Mouse (Mus musculus) stomach, postnatal 0 days (tissue): ENCODE measurements around the gene Fgf11. TPM values are rescaled to one million over a fixed set of nuclear protein-coding genes. Genes with fewer than 3 reads are reported as not detected.
A peak's percentile ranks its signal among the peaks of the same experiment; 100 is the strongest.

ENCODE experiments used
- ATAC-seq: fragments of 200-750 bp; cut with Nextera tagmentation; 2 replicates; pipeline ENCODE4 v1.8.0; 2017; ENCODE audit not compliant: low FRiP score, low TSS enrichment
- DNase-seq: peaks from one replicate; pipeline ENCODE4 v3.0.0-alpha.2; 2016; ENCODE audit warnings: low spot score
- H3K27ac ChIP-seq: fragments of 300-500 bp; sonication (generic); replicated peaks from 2 replicates; pipeline ENCODE4 v1.5.1; 2014; ENCODE audit warnings: mild to moderate bottlenecking, control low read depth
- H3K27me3 ChIP-seq: fragments of 300-500 bp; sonication (generic); 2 replicates; pipeline ENCODE4 v1.6.1; 2014; ENCODE audit warnings: low read length; ENCODE audit not compliant: control insufficient read depth, insufficient read depth
- H3K36me3 ChIP-seq: fragments of 300-500 bp; sonication (generic); 2 replicates; pipeline ENCODE4 v1.6.1; 2014; ENCODE audit warnings: low read length, mixed read lengths; ENCODE audit not compliant: control insufficient read depth, insufficient read depth
- H3K4me1 ChIP-seq: fragments of 300-500 bp; sonication (generic); replicated peaks from 2 replicates; pipeline ENCODE4 v1.6.1; 2014; ENCODE audit warnings: antibody characterized with exemption; ENCODE audit not compliant: control insufficient read depth, insufficient read depth
- H3K4me2 ChIP-seq: fragments of 300-500 bp; sonication (generic); replicated peaks from 2 replicates; pipeline ENCODE4 v1.6.1; 2014; ENCODE audit warnings: low read depth, mild to moderate bottlenecking, control low read depth, moderate library complexity
- H3K4me3 ChIP-seq: fragments of 300-500 bp; sonication (generic); 2 replicates; pipeline ENCODE4 v1.5.1; 2014; ENCODE audit warnings: low read depth, low read length, control low read depth
- H3K9ac ChIP-seq: fragments of 300-500 bp; sonication (generic); 2 replicates; pipeline ENCODE4 v1.6.1; 2014; ENCODE audit warnings: mild to moderate bottlenecking, low read length, control low read depth, mixed read lengths
- H3K9me3 ChIP-seq: fragments of 300-500 bp; sonication (generic); 2 replicates; pipeline ENCODE4 v1.6.1; 2016; ENCODE audit warnings: low read length; ENCODE audit not compliant: control insufficient read depth
- CTCF ChIP-seq: IDR thresholded peaks from 2 replicates; pipeline ENCODE4 v1.5.1; 2016; ENCODE audit warnings: antibody characterized with exemption, low read depth, mild to moderate bottlenecking, moderate library complexity
- EP300 ChIP-seq: optimal IDR thresholded peaks from 2 replicates; pipeline ENCODE3; 2016; ENCODE audit warnings: antibody characterized with exemption
- WGBS: fragments of 180-500 bp; shearing (Covaris S2); extraction: QIAGEN DNeasy Blood & Tissue Kit; methylation state at CpG from one replicate; pipeline ENCODE4 v1.1.7; 2014; 5-methylcytosine and 5-hydroxymethylcytosine counted together
- polyA plus RNA-seq: library from polyadenylated mRNA; unstranded; fragments of >200 nt; fragmentation: Nextera tagmentation; extraction: Ambion mirVana; gene quantifications from 2 replicates; pipeline ENCODE4 v1.2.1, GENCODE M21; 2015

The Fgf11 gene
- polyA plus RNA-seq, 1 experiment from 2014 or later: 0.67 TPM

- ATAC-seq: peak; percentile 24; the same call in 1 of the 2 replicates
- TF ChIP-seq CTCF (no peak), EP300 (peak; percentile 50)
- Histone ChIP-seq H3K36me3 (peaks cover 25% of the 10 kb centered on the region), H3K27ac (peak overlapping the region; percentile 94), H3K4me1 (no peaks in the 10 kb centered on the region; the same call in none of the 2 replicates), H3K27me3 (no peaks in the 10 kb centered on the region), H3K9ac (peak overlapping the region; percentile 83), H3K4me3 (peak overlapping the region; percentile 85), H3K9me3 (no peaks in the 10 kb centered on the region), H3K4me2 (peak overlapping the region; percentile 83)
- 8% methylated on average over 37 of the region's 37 CpGs for WGBS
- peak; percentile 73 for DNase-seq
Measured at GRCm38 (mm10) chr11:69846738-69847688, 45.4 kb upstream of the Fgf11 start.

- Histone ChIP-seq H3K4me1 (no peaks in the 10 kb centered on the region; the same call in none of the 2 replicates), H3K36me3 (peaks cover 20% of the 10 kb centered on the region), H3K4me3 (peak within 1 kb of the TSS; percentile 85), H3K27ac (peak within 1 kb of the TSS; percentile 94), H3K9me3 (no peaks in the 10 kb centered on the region), H3K9ac (peak within 1 kb of the TSS; percentile 83), H3K27me3 (no peaks in the 10 kb centered on the region), H3K4me2 (peak within 1 kb of the TSS; percentile 83)
- TF ChIP-seq CTCF: peak; percentile 30; the same call in 1 of the 2 replicates
- no peak for TF ChIP-seq EP300
- under 1% methylated on average over 36 of the region's 38 CpGs for WGBS
- DNase-seq (peak; percentile 96), ATAC-seq (peak; percentile 93)
Measured at GRCm38 (mm10) chr11:69846198-69846680, 44.6 kb upstream of the Fgf11 start, which contains the start of gene Plscr3. Gene Plscr3, plus strand, starts transcription at chr11:69846376.

GRCm38 (mm10) chr11:69838714-69839104, 37.1 kb upstream of the Fgf11 start:
- ATAC-seq (no peak), DNase-seq (peak; percentile 43)
- Histone ChIP-seq H3K36me3 (0 out of 2 replicates have a peak, but pooled peaks cover 2% of the 10 kb centered on the region), H3K27me3 (no peaks in the 10 kb centered on the region), H3K9ac (peak overlapping the region; percentile 82), H3K27ac (peak overlapping the region; percentile 87), H3K9me3 (no peaks in the 10 kb centered on the region), H3K4me1 (peaks cover 5% of the 10 kb centered on the region), H3K4me3 (peak overlapping the region; percentile 67), H3K4me2 (peak overlapping the region; percentile 67)
- WGBS: 2% methylated on average over 7 of the region's 7 CpGs
- no peak for TF ChIP-seq EP300
- TF ChIP-seq CTCF: no peak

GRCm38 (mm10) chr11:69837952-69838713, 36.5 kb upstream of the Fgf11 start, which contains the start of gene Tmem256:
Gene Tmem256, plus strand, starts transcription at chr11:69838514.
- Histone ChIP-seq H3K4me2 (peak within 1 kb of the TSS; percentile 77), H3K4me1 (peaks cover 5% of the 10 kb centered on the region), H3K9me3 (no peaks in the 10 kb centered on the region), H3K27ac (peak within 1 kb of the TSS; percentile 87), H3K4me3 (peak within 1 kb of the TSS; percentile 67), H3K36me3 (0 out of 2 replicates have a peak, but pooled peaks cover 2% of the 10 kb centered on the region), H3K27me3 (no peaks in the 10 kb centered on the region), H3K9ac (peak within 1 kb of the TSS; percentile 82)
- DNase-seq (peak; percentile 97), ATAC-seq (peak; percentile 93)
- TF ChIP-seq EP300: peak; percentile 81
- TF ChIP-seq CTCF: no peak; the same call in 1 of the 2 replicates
- WGBS: 0% methylated on average over 34 of the region's 34 CpGs

DNA sequence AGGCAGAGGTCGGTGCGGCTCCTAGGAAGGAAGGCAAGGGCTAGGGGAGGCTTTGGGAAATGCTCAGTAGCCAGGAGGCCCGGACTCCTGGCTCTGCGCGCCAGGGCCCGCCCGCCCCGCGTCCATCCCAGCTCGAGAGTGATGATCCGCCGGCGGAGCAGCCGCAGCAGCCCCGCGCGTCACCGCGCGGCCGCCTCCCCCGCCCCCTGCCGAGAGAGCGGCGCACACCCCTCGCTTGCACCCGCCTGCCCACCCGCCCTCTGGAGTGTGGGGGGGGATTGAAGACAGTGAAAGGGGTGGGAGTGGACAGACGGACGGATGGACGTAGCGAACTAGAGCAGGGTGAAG, 35.9 kb upstream of the Fgf11 start, which contains the start of gene Nlgn2:
Gene Nlgn2 (minus strand): TSS at position 181 of the 348 bp plus-strand sequence.
- ATAC-seq (peak; percentile 65), DNase-seq (no peak)
- Histone ChIP-seq H3K4me1 (peaks cover 5% of the 10 kb centered on the region), H3K27me3 (no peaks in the 10 kb centered on the region), H3K4me2 (peak within 1 kb of the TSS; percentile 77), H3K27ac (peak within 1 kb of the TSS; percentile 87), H3K4me3 (peak within 1 kb of the TSS; percentile 67), H3K36me3 (0 out of 2 replicates have a peak, but pooled peaks cover 2% of the 10 kb centered on the region), H3K9ac (peak within 1 kb of the TSS; percentile 82), H3K9me3 (no peaks in the 10 kb centered on the region)
- TF ChIP-seq CTCF: peak; percentile 40; the same call in 1 of the 2 replicates
- TF ChIP-seq EP300: no peak
- WGBS: 2% methylated on average over 30 of the region's 32 CpGs
